Mouse (Mus musculus): ENCODE measurements at regions not wholly inside any gene's neighbourhood (a gene's known extent, or its start where the extent isn't known, plus 50 kb on each side); places are given as distances from the start of the nearest gene placed in this dataset.

- Histone ChIP-seq H3K4me3 (ENCODE audit: low read depth, low read length) (no peak overlapping the region), H3K9me3 (ENCODE audit: control insufficient read depth) (no peaks in the 10 kb centered on the region), H3K9ac (ENCODE audit: low read depth, low read length) (no peak overlapping the region), H3K4me2 (replicated peaks; ENCODE audit: low read depth) (no peak overlapping the region), H3K36me3 (ENCODE audit: control insufficient read depth, insufficient read depth) (no peaks in the 10 kb centered on the region), H3K27ac (ENCODE audit: low read depth, low read length) (no peak overlapping the region), H3K4me1 (replicated peaks; ENCODE audit: control insufficient read depth, insufficient read depth, low read length) (no peaks in the 10 kb centered on the region), H3K27me3 (replicated peaks; ENCODE audit: control insufficient read depth, insufficient read depth, low read length) (no peaks in the 10 kb centered on the region)
- TF ChIP-seq CTCF (IDR thresholded peaks at IDR 0.05; ENCODE audit: low read depth): no peak
- ATAC-seq: no peak
- 80% methylated on average over 4 of the region's 4 CpGs for WGBS
These were observed 495.0 kb upstream of the Tenm3 start for GRCm38 (mm10) chr8:49338716-49339115.

- H3K27me3 ChIP-seq (replicated peaks; ENCODE audit: control insufficient read depth, insufficient read depth, low read length): no peaks in the 10 kb centered on the region
- no peaks in the 10 kb centered on the region for H3K4me1 ChIP-seq (replicated peaks; ENCODE audit: control insufficient read depth, insufficient read depth, low read length)
- no peak overlapping the region for H3K4me3 ChIP-seq (ENCODE audit: low read depth, low read length)
- no peak overlapping the region for H3K27ac ChIP-seq (ENCODE audit: low read depth, low read length)
- no peaks in the 10 kb centered on the region for H3K36me3 ChIP-seq (ENCODE audit: control insufficient read depth, insufficient read depth)
- no peaks in the 10 kb centered on the region for H3K9me3 ChIP-seq (ENCODE audit: control insufficient read depth)
- WGBS: 81% methylated on average over 4 of the region's 4 CpGs
- no peak overlapping the region for H3K4me2 ChIP-seq (replicated peaks; ENCODE audit: low read depth)
- no peak for ATAC-seq
- no peak overlapping the region for H3K9ac ChIP-seq (ENCODE audit: low read depth, low read length)
- no peak for TF ChIP-seq CTCF (IDR thresholded peaks at IDR 0.05; ENCODE audit: low read depth)
These were observed 483.2 kb upstream of the Tenm3 start for GRCm38 (mm10) chr8:49326980-49327379.

GRCm38 (mm10) chr8:49321404-49321803 lies 477.7 kb upstream of the Tenm3 start:
- ATAC-seq: no peak
- Histone ChIP-seq H3K27me3 (replicated peaks; ENCODE audit: control insufficient read depth, insufficient read depth, low read length) (no peaks in the 10 kb centered on the region), H3K9ac (ENCODE audit: low read depth, low read length) (no peak overlapping the region), H3K36me3 (ENCODE audit: control insufficient read depth, insufficient read depth) (no peaks in the 10 kb centered on the region), H3K4me1 (replicated peaks; ENCODE audit: control insufficient read depth, insufficient read depth, low read length) (no peaks in the 10 kb centered on the region), H3K9me3 (ENCODE audit: control insufficient read depth) (no peaks in the 10 kb centered on the region), H3K4me2 (replicated peaks; ENCODE audit: low read depth) (no peak overlapping the region), H3K27ac (ENCODE audit: low read depth, low read length) (no peak overlapping the region), H3K4me3 (ENCODE audit: low read depth, low read length) (no peak overlapping the region)
- TF ChIP-seq CTCF (IDR thresholded peaks at IDR 0.05; ENCODE audit: low read depth): no peak
- WGBS: 69% methylated on average over 3 of the region's 3 CpGs

GRCm38 (mm10) chr8:49313483-49314278 lies 469.9 kb upstream of the Tenm3 start:
- H3K4me1 ChIP-seq (replicated peaks; ENCODE audit: control insufficient read depth, insufficient read depth, low read length): no peaks in the 10 kb centered on the region
- no peak overlapping the region for H3K27ac ChIP-seq (ENCODE audit: low read depth, low read length)
- TF ChIP-seq CTCF (IDR thresholded peaks at IDR 0.05; ENCODE audit: low read depth): no peak
- H3K36me3 ChIP-seq (ENCODE audit: control insufficient read depth, insufficient read depth): no peaks in the 10 kb centered on the region
- no peak overlapping the region; the same call in 1 of the 2 replicates for H3K4me2 ChIP-seq (replicated peaks; ENCODE audit: low read depth)
- H3K9ac ChIP-seq (ENCODE audit: low read depth, low read length): no peak overlapping the region
- H3K9me3 ChIP-seq (ENCODE audit: control insufficient read depth): no peaks in the 10 kb centered on the region
- no peaks in the 10 kb centered on the region for H3K27me3 ChIP-seq (replicated peaks; ENCODE audit: control insufficient read depth, insufficient read depth, low read length)
- ATAC-seq: no peak
- 30% methylated on average over 10 of the region's 10 CpGs for WGBS
- no peak overlapping the region for H3K4me3 ChIP-seq (ENCODE audit: low read depth, low read length)

- Histone ChIP-seq H3K4me2 (replicated peaks; ENCODE audit: low read depth) (no peak overlapping the region), H3K36me3 (ENCODE audit: control insufficient read depth, insufficient read depth) (no peaks in the 10 kb centered on the region), H3K27ac (ENCODE audit: low read depth, low read length) (no peak overlapping the region), H3K4me3 (ENCODE audit: low read depth, low read length) (no peak overlapping the region), H3K27me3 (replicated peaks; ENCODE audit: control insufficient read depth, insufficient read depth, low read length) (no peaks in the 10 kb centered on the region), H3K9me3 (ENCODE audit: control insufficient read depth) (no peaks in the 10 kb centered on the region), H3K4me1 (replicated peaks; ENCODE audit: control insufficient read depth, insufficient read depth, low read length) (no peaks in the 10 kb centered on the region), H3K9ac (ENCODE audit: low read depth, low read length) (no peak overlapping the region)
- no peak for ATAC-seq
- no peak for TF ChIP-seq CTCF (IDR thresholded peaks at IDR 0.05; ENCODE audit: low read depth)
- WGBS: 34% methylated on average over 5 of the region's 5 CpGs
These were observed 469.1 kb upstream of the Tenm3 start for GRCm38 (mm10) chr8:49312816-49313215.

- H3K9ac ChIP-seq (ENCODE audit: low read depth, low read length): no peak overlapping the region
These were observed 438.6 kb upstream of the Tenm3 start for GRCm38 (mm10) chr8:49282401-49282800.

More at GRCm38 (mm10) chr8:49282401-49282800, 438.6 kb upstream of the Tenm3 start:
- Histone ChIP-seq H3K36me3 (ENCODE audit: control insufficient read depth, insufficient read depth) (no peaks in the 10 kb centered on the region), H3K4me2 (replicated peaks; ENCODE audit: low read depth) (no peak overlapping the region), H3K4me3 (ENCODE audit: low read depth, low read length) (no peak overlapping the region), H3K27me3 (replicated peaks; ENCODE audit: control insufficient read depth, insufficient read depth, low read length) (no peaks in the 10 kb centered on the region), H3K27ac (ENCODE audit: low read depth, low read length) (no peak overlapping the region), H3K4me1 (replicated peaks; ENCODE audit: control insufficient read depth, insufficient read depth, low read length) (no peaks in the 10 kb centered on the region), H3K9me3 (ENCODE audit: control insufficient read depth) (no peaks in the 10 kb centered on the region)
- WGBS: 74% methylated on average over 4 of the region's 4 CpGs
- TF ChIP-seq CTCF (IDR thresholded peaks at IDR 0.05; ENCODE audit: low read depth): no peak
- no peak for ATAC-seq
